ENCODE assay signal across 15 mouse cellular contexts in genomic region chr13:96684779-96685178, GRCm38 (mm10).
"Had no signal": no experiment of that assay in that cellular context is flagged by ENCODE, and none has a peak within 500 bp of the region (broad histone marks: within the 10 kb centered on the region; RNA-seq: fewer than 3 reads in every experiment).

No protein-coding gene starts in this region.

- H3K27ac ChIP-seq: limb, embryonic 10.5 days; liver, embryonic 15.5 days; midbrain, embryonic 15.5 days; neural tube, embryonic 12.5 days; stomach, postnatal 0 days had no signal

- H3K36me3 ChIP-seq: limb, embryonic 10.5 days; liver, embryonic 15.5 days; midbrain, embryonic 15.5 days; neural tube, embryonic 12.5 days had no signal

- H3K4me3 ChIP-seq: limb, embryonic 10.5 days; liver, embryonic 15.5 days; midbrain, embryonic 15.5 days; neural tube, embryonic 12.5 days had no signal

- H3K27me3 ChIP-seq: liver, embryonic 15.5 days; midbrain, embryonic 15.5 days; neural tube, embryonic 12.5 days had no signal

- DNase-seq: kidney, adult 8-10 months; kidney, postnatal 25 days; lung, adult 2 months; lung, postnatal 36 days; thymus, adult 18-20 months; thymus, postnatal 14 days had no signal

- H3K9ac ChIP-seq: liver, embryonic 15.5 days; midbrain, embryonic 15.5 days; neural tube, embryonic 12.5 days had no signal

- H3K9me3 ChIP-seq: limb, embryonic 10.5 days; liver, embryonic 15.5 days; midbrain, embryonic 15.5 days; neural tube, embryonic 12.5 days had no signal

- H3K4me1 ChIP-seq: limb, embryonic 10.5 days; liver, embryonic 15.5 days; midbrain, embryonic 15.5 days; neural tube, embryonic 12.5 days had no signal

- ATAC-seq: inflammation-experienced regulatory T-cells, adult 6 months; intestine, postnatal 0 days; lung, postnatal 0 days; midbrain, embryonic 15.5 days had no signal

- H3K4me2 ChIP-seq: liver, embryonic 11.5 days; liver, embryonic 15.5 days; midbrain, embryonic 15.5 days; neural tube, embryonic 12.5 days had no signal
